Mouse (Mus musculus) frontal cortex, postnatal 25 days (tissue): ENCODE measurements around the gene Rap1gap.

Experiments
- DNase-seq, 2 experiments: peaks; one replicate each; pipeline ENCODE4 v3.0.0; 2022; ENCODE audit warnings: low spot score in 2 of 2

Rap1gap gene

DNA sequence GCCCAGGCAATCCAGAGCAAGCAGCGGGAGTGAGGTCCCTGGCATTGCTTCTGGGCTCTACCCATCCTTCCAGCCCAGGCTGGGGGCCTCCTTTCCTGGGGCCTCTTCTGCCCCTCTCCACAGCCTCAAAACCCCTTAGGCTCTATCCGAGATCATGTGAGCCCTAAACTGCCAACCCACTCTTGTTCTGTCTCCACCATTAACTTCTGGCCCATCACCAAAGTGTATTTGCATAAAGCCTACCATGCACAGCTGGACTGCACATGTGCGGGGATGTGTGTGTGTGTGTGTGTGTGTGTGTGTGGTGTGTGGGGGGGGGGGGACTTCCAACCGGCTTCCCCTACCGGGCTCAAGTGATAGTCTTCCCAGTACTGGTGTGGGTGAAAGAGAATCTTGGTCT is 109.5 kb downstream of the Rap1gap start:
- DNase-seq, result no peak

DNA sequence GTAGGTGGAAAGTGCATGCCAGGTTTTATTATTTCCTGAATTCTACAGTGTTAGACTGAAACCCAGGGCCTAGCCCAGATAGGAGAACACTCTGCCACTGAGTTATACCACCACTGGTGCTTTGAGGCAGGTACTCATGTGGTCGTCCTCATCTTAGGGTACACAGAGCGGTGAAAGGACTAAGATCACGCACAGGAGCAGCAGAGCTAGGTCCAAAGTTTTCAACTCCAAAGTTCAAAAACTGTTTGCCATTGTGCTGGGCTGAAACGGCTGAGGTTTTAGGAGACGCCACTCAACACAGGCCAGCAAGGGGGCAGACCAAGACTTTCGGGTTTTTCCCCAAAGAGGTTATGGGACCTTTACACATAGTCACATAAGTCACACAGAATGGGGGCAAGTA is 110.0 kb downstream of the Rap1gap start:
- DNase-seq, result no peak

DNA sequence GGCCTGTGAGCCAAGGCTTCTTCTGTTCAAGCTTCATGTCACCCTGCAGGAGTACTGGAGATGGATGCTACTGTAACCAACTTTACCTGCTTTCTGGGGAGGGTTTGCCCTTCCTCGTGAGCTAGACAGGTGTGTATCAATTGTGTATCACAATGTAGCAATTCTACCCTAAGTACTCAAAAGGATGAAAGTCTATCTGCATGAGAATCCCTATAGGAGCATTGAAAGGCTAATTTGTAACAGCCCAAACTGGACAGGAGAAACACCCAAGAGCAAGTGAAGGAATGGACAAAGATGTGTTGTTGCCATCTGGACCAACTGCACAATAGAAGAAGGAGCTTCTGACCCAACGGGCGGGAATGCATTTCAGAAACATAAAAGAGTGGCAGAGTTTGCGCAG is 113.3 kb downstream of the Rap1gap start:
- DNase-seq, result no peak

DNA sequence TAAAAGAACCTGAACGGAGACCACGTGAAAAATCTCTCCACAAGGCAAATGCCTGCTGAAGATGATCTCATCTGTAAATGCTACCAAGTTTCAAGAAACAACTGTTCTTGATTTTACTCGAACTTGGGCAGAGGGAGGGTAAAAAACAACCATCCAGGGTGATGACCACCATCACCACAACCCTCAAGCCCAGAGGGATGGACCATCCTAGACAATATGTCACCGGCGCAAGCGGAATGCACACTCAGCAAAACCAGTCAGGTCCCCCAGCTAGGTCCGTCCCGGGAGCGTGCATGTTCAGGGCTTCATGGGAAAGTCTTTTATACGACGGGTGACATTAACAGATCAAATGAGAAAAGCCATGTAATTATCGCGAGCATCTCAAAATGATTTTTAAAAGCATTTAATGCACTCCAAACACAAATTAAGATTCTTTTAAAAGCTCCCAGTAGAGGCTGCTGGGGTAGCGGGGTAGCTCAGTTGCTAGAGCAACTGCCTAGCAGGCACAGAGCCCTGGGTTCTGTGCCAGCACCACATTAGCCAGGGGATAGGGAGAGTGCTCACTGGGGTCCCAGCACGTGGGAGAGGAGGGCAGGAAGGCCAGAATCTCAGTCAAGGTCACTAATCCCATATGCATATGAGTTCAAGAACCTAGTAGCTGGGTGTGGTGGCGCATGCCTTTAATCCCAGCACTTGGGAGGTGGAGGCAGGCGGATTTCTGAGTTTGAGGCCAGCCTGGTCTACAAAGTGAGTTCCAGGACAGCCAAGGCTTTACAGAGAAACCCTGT is 114.1 kb downstream of the Rap1gap start:
- no peak for DNase-seq
